Mouse (Mus musculus) NIH3T3 (cell line): ENCODE results near the gene Usp2.
A peak's percentile ranks its signal among the peaks of the same experiment; 100 is the strongest.

Source experiments
- DNase-seq: peaks from one replicate; pipeline ENCODE4 v3.0.0-alpha.2; 2012; ENCODE audit warnings: low read depth

Gene Usp2

DNA sequence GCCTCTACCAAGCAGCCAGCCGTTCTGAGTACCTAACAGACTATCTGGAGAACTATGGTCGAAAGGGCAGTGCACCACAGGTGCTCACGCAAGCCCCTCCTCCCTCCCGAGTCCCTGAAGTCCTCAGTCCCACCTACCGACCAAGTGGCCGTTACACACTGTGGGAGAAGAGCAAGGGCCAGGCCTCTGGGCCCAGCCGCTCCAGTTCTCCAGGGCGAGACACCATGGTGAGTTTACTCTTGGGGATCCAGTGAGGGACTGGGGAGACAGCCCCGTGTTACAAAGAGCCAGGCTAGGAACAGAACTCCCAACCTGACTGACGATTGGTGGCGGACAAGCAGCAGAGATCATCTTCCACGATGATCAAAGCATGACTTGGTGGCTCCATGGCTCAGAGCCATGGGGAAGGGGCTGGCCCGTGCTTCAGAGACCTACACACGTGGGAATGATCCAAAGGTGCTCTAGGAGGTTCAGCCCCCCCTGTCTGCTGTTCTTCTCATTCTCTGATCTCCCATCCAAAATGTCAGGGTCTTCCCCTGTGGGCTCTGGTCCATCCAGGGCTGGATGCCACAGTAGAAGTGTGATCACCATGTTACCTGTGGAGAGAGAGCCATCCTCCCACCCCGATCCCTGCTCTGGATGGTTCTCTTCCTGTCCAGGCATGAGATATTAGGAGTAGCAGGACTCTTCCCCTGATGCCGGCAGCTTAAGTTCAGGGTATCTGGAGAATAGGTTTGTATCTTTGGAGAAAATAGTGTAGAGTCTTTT lies 9.4 kb downstream of the Usp2 start:
- no peak for DNase-seq

DNA sequence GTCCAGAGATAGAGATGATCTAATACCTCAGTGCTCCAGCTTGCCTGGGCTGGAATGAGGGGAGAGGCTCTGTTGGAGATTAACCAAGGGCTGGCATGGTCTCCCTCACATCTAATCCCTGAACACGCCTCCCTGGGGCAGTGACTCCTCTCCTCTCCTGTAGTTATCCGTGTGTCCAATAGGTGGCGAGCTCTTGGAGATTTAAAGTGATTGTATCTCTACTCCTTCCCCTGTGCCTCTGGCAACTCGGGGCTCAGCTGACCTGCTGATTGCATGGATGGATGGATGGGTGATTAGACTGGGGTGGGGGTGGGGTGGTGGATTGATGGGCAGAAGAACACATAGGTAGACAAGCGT lies 9.9 kb downstream of the Usp2 start:
- DNase-seq: peak; percentile 80

DNA sequence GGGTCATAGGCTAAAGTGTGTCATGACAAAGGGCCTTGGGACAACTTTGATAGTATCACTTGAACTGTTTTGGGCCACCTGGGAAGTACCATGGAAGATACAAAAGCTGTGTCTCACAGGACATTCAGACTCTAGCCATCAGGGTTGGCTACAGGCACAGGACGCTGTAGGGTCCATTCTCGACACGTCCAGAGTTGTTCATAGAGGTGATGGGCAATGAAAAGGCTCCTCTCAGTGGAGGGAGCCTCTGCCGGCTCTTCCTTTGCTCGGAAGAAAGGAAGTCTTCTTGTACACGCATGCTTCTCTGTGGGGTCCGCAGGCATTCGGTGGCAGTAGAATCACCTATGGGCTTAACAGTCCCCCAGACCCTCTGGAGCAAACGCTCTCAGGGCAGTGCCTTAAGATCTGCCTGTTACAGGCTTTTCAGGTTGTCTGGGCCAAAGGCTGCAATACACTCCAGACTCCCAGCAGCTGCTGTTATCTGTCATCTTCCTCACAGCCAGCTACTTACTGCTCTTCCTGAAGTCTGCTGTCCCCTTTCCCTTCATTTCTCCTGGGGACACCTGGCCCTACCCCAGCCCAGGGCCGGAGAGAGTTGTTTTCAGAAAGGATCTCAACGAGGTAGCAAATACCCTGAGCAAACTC lies 10.6 kb downstream of the Usp2 start:
- no peak for DNase-seq

DNA sequence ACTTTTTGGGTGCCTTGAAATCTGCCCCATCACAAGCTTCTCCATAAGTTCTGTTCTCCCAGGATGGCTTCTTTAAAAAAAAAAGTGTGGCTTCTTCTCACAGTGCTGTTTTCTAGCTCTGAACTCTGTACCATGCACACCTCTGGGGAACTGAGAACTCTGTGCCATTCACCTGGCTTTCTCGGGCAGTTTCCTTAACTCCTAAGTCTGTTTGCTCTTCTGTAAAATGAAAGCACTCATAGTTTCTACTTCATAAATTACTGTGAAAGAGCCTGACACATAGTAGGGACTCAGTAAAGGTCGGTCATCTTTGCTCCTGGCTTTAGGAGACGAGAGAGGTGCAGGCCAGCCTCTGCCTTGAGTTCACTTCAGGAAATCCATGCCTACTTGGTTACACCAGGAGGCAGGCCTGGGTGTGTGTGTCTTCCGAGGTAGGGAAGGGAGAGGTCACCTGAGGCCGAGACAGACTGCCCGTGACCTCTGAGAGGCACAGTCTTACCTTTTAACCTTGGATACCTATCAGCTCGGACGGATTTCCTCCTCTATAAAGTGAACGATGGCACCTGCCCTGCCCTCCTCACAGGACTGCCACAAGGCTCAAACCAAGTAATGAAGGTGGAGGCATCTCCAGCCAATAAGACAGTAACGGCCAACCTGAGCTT lies 11.4 kb downstream of the Usp2 start:
- no peak for DNase-seq

DNA sequence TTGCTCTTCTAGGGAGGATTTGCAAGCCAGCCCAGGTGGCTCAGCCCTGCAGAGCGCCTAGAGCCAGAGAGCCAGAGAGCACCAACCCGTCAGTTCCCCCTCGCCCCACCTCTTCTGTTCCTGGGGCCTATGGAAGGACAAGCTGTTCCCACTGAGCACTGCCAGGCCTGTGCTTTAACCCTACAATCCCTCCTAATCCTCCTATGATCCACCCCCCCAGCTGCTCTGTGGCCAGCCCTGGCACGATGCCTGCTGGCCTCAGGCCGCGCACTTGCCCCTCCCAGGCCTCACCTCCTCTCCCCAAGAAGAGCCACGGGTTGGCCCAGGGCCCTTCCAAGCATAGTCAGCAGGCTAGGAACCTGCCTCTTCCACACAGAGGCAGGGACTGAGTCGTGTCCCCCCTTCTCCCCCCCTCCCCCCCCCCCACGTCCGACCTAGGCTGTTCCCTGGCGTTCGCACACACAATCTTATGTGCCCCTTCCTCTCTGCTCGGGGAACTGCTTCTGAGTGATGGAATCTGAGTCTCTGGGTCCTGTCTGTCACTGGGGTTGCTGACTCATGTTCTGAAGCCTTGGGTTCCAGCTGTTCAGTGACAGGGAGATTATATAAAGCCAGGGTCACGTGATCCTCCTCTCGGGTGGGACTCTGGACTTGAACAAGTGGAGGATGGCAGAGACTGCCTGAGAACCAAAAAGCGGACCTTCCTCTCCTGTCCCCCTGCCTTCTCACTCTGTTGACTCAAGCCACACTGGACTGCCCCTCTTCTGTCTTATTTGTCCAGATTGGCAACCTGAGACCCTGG lies 12.3 kb downstream of the Usp2 start:
- peak; percentile 92 for DNase-seq

DNA sequence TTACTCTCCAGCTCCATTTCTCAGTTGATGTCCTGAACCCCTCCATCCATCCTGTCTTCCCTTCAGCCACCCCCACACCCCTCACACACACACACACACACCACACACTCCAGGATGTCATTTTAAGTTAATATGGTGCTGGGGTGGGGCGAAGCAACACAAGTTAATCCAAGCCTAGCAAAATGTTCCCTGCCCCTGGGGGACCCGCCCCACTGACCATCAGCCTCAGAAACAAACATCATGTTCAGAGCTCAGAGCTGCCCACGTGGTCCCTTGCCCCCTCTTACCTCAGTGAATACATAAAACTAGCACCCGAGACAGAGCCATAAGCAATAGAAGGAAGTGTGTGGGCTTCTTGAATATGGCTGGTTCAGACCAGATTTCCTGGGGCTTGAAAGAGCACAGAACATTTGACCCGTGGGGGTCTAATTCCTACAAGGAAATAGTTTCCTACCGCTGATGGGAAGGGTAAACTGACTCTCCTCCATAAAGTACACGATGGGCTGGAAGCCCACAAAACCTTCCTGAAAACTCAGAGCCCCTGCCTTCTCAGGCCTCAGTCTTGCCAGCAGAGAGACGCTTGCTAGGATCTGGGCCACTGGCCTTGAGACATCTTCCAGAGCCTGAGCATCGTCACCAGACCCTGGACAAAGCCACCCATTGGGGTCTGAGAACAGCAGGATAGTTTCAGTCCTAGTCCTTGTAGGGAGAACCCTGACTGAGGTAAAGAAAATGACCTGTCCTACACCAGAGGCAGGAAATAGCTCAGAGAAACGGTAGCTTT lies 13.4 kb downstream of the Usp2 start:
- no peak for DNase-seq

DNA sequence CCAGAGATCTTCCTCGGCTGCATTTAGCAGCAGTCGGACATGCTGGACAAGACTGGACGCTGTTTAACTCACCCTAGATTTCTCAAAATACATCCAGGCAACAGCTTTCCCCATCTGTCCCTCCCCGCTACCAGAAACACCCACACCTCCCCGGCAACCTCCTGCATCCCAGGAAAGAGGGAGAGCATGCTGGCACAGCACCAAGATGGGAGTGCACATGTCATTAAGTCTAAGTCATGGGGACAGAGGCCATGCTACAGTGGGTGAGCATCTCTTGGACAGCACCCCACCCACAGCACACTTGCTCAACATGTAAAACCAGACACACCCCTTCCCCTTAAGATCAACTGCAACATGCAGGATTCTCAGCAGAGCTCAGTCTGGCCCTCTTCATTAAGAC lies 14.1 kb downstream of the Usp2 start:
- peak; percentile 22 for DNase-seq

DNA sequence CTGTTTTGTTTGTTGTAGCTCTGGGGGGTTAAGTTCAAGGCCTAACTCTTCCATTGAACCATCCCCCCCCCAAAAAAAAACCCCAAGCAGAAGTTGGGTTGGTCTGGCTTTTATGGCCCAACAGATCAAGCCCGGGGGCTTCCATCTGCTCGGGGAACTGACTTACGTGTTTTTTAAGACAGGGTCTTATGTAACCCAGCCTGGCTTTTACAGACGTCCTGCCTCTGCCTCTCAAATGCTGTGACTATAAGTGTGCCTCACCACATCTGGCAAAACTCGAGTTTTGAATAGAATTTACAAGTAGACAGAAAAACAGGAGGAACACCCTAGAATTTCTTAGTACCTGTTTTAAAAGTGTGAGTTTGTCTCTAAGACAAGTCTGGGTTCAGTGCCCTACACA lies 14.8 kb downstream of the Usp2 start:
- no peak for DNase-seq

DNA sequence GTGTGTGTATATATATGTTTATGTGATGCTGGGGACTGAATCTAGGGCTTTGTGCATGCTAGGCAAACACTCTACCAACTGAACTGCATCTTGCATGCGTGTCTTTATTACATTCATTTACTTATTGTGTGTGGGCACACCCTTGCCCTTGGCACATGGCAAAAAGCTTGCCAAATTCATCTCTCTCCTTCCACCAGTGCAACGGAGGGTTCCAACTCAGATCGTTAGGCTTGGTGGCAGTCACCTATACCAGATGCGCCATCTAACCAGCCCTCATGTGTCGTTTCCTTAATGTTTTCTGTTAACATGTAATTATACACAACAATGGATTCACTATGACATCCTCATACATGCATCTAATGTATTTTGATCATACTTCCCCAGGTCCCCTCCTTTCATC lies 15.4 kb downstream of the Usp2 start:
- no peak for DNase-seq

DNA sequence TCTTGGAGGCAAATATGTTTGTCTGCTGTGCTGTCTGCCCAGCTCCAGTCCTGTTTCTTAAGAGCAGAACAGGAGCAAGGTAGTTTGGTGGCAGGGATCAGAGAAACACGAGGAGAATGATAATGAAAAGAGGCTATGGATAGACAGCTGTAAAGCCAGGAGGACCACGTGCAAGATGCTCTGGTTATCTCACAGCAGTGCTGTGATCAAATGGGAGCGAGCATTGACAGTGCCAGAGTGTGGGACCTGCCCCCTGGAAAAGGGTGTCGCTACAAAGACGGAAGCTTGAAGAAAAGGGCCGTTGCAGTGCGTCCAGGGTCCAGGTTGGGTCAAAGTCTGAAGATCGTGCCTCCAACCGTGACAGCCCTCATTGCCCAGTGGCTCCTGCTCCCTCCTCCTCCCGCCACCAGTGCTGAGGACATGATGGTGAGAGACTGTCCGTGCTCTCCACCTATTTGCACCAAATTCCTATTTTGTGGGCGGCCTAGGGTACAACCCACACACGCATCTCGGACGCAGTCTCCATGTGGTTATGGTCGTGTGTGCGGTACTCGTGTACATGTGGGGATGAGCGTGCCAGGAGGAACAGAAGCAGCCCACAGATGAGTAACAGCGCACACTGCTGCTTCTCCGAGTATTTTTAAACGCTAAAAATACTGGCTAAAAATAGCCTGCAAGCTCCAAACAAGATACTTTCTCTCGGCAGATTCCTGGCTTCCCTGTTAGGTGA lies 16.7 kb downstream of the Usp2 start:
- peak; percentile 22 for DNase-seq

DNA sequence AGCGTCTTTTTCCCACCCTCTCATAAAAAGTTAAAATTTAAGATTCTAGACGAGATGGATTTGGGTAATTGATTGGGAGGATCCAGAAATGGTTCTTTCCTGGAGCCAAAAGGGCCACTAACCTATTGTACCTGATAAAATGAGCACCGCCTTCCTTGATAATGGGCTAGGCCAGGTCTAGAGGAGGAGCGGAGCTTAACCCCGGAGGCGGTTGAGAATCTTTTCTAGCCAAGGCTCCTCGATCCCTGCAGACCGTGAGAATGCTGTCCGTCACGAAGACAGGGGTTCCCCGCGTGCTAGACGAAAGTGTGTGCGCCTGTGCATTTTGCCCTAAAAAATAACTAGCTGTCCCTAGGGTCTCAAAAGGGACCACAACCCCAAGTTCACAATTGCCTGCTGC lies 17.4 kb downstream of the Usp2 start:
- no peak for DNase-seq

DNA sequence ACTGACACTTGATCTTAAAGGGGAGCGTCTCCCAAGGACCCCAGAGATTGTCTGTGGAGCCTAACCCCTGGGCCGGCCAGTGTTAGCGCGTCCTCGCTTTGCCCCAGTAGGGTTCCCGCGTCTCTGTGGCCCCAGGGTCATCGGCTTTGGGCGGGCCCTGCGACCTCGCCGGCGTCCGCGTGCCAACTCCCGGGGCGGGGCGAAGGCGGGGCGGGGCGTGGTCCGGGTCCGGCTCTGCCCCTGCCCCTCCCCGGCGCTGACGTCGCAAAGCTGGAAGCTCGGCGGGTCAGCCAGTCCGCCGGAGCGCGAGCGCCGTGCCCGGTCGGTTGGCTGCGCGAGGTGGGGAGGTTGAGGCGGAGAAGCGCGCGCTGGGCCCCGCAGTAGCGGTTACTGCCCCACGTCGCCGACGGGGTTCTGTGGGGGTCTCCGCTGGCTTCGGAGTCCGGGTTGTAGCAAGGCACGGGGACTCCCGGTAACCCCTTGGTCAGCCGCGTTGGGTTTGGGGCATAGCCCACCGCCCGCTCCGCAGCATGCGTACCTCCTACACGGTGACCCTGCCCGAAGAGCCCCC lies 17.9 kb downstream of the Usp2 start:
- DNase-seq: peak; percentile 80

DNA sequence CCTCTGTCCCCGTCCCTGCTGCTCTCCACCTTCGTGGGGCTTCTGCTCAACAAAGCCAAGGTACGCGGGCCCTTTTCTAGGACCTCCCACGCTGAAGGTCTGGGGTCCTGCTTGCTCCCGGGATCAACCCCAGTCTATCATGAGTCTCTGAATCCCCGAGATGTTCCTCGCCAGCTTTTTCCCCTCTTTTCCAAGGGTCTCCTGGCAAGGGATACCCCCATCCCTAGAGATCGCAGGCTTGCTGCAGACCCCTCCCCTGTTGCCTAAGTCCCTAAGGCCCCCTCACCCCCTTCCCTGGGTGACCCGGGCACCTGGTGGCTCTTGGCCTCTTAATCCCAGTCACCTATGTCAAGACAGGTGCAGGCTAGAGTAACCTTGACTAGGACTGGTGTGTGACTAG lies 18.5 kb downstream of the Usp2 start:
- no peak for DNase-seq

DNA sequence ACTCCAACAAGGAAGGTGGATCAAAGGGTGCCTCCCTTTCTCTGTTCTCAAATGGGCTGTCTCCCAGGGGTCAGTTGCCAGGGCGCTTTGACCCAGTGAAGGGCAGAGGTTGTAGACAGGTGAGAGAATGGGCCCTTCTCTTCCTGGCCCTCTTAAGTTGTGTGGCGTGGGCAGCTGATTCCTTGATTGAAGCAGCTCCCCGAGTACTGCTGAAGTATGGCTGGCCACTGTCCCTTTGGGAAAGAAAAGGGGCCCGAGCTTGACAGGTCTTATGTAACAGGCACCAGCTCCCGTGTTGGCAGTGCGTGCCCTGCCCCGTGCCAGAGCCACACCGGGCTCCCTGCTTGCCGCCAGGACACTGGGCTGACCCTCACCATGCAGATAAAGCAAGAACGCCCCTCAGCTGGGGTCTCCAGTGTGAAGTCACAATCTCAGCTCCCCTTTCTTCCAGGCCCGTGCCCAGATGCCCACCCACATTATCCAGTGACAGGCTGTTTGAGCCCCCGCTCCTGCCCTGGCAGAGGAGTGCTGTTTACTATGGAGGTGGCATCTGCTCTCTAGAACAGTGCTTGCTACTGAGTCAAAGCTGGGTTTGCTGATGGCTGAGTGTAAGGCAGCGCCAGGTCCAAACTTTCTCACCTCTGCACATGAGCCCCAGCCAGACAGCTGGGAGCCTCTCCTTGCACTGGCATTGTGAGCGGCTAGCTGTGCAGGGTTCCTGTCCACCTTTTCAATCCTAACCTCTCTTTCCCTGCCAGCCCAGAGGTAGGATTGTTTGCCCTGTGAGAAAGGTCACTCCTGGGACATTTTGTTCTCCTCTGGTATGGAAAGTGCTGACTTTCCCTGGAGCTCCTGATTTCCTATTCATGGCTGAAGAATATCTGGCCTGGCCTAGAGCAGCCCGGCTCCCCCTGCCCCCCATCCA lies 19.2 kb downstream of the Usp2 start:
- DNase-seq: no peak

DNA sequence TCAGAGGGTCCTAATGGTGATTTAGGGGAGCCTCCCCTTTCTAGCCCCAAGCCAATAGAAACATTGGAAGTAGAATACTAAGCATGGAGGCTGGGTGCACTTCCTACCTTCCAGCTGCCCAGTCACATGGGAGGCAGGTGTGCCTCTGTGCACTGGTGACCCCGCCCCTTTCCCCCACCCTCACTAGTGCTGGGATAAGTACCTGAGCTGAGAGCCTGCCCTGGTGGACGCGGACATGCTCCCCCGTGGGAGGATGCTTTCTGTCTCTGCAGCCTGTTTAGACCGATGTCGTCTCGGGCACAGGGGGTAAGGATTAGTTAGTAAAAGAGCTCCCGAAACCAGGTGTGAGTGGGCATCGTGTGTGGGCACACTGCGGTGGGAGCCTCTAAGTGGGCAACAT lies 20.1 kb downstream of the Usp2 start:
- no peak for DNase-seq

DNA sequence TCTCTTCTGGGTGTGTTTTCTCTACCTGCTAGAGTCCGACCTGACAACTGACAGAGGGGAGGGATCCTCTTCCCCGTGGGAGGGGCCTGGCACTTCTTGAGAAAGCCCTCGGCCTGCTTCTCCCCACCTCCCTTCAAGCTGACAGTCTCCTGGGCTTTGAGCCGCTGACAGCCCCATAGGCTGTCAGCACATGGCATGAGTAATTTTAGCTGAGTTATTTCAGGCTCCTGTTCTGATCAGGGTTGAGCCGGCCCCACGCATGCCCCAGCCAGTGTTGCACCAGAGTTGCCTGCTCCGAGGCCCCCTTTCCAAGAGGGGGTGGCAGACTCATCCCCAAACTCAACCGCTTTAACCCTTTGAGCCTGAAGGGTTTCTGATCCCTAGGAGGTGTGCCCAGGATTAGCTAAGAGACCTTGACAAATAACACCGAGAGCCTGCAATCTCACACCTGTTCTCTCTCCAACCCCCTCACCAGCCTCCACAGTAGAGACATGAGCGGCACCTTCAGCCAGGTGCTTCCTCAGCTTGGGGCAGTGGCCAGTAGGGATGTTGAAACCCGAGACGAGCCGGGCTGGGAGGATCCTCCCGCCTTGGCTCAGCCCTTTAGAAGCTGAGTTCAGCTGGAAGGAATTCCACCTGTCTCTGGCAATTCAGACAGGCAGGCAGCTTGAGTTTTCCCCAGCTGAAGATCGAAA lies 21.1 kb downstream of the Usp2 start:
- DNase-seq: peak; percentile 80

DNA sequence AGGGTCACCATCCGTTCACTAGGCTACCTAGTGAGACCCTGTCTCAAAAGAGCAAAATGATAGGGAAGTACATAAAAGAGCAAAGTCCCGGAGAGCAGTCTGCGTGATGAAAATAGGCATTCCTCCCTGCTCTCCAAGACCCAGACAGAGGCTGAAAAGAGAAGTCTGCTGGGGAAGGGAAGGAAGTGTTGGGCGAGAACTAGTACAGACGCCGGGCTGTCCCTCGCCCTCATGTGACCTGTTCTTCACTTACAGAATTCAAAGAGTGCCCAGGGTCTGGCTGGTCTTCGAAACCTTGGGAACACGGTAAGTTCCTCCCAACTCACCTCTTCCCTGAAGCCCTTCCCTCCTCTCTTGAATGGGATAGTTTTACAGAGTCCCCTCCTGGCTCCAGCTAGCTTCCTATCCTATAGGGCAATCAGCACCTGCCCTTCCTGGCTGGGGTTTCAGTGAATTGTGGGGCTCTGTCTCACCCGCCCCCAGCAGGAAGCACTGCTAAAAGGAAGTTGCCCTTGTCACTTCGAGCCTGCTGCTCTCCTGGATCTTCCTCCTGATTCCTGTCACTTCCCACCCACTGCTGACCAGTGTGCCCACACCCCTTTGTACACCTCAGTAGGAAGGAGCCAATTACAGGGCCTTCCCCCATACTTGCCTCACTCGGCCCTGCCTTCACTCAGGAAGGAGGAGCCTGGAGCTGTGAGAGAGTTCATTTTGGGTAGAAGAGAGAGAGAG lies 22.2 kb downstream of the Usp2 start:
- DNase-seq: no peak
